Mouse (Mus musculus) bone marrow macrophage, adult 2 months (primary cell): ENCODE results near the gene Plin5.

Experiments used
- CTCF ChIP-seq: IDR thresholded peaks from 2 replicates; pipeline ENCODE4 v1.5.1; 2012; ENCODE audit warnings: low read depth, mild to moderate bottlenecking, low read length, moderate library complexity
- POLR2A ChIP-seq: IDR thresholded peaks from 2 replicates; pipeline ENCODE4 v1.6.1; 2012; ENCODE audit warnings: mild to moderate bottlenecking, low read depth, low read length, borderline replicate concordance

DNA sequence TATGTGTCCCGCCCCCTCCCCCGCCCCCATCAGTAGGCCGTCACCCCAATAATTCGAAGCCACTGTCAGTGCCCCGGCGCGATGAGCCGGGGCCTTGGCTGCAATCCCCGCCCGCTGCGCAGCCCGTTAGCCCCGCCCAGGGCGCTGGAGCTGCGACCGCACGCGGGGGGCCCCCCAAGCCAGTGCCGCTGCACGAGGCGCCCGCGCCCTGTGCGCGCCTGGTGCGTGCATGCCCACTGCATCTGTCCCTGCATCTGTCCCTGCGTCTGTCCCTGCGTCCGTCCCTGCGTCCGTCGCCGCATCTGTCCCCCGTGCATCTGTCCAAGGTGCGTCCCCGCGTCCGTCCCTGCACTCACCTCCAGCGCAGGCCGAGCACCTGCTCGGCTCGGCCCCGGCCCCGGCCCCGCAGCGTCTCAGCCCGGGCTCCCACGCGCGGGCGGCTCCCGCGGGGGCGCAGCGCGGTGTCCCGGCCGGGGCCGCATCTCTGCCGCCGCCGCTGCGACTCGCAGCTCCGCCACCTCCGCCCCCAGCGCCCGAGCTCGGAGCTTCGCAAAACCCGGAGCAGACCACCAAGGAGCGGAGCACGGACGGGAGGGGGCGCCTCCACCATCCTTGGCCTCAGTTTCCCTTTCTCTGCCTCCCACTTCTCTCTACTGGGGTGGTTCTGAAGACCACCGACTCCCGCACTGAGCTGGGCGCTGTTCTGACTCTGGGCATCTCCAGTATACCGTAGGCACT is 22.6 kb upstream of the Plin5 start, which contains the start of gene Sema6b:
- TF ChIP-seq POLR2A: no peak
- no peak for TF ChIP-seq CTCF
